14 mouse cellular contexts compared by ENCODE assay signal in genomic region chr11:99104609-99105410, GRCm38 (mm10). TPM values are rescaled to one million over a fixed set of nuclear protein-coding genes. Genes with fewer than 3 reads are reported as not detected.
DNase-seq lines count a peak whose midpoint lies in the region; ATAC-seq and TF ChIP-seq lines count a peak whose summit lies in the region.
"Had no signal": no experiment of that assay in that cellular context is flagged by ENCODE, and none has a peak within 500 bp of the region (broad histone marks: within the 10 kb centered on the region; RNA-seq: fewer than 3 reads in every experiment).

No protein-coding gene starts in this region.

- peak; percentile 80 for ATAC-seq in G1E (ENCODE audit: extremely low read depth, insufficient number of reproducible peaks, low FRiP score, poor library complexity, severe bottlenecking)
- ATAC-seq in megakaryocyte, adult 5-6 weeks (ENCODE audit: poor library complexity, severe bottlenecking) = peak; percentile 83

- H3K9me3 ChIP-seq in G1E (replicated peaks) = no peaks in the 10 kb centered on the region
- H3K9me3 ChIP-seq in hindbrain, embryonic 10.5 days = no peaks in the 10 kb centered on the region
- H3K9me3 ChIP-seq: heart, embryonic 15.5 days; neural tube, embryonic 15.5 days had no signal

- no peak for TF ChIP-seq CTCF in G1E (IDR thresholded peaks at IDR 0.05; ENCODE audit: low read depth, low read length)
- no peak for TF ChIP-seq CTCF in thymus, adult 2 months (IDR thresholded peaks at IDR 0.05; ENCODE audit: borderline replicate concordance, control insufficient read depth, extremely low read depth, insufficient read depth, low read length, poor library complexity)

- no peak for TF ChIP-seq POLR2A in thymus, adult 2 months (IDR thresholded peaks at IDR 0.05; ENCODE audit: control insufficient read depth, extremely low read depth, insufficient read depth, low read length, poor library complexity)

- DNase-seq in CD4-positive helper T cell, adult 2 months (ENCODE audit: low read depth, low spot score) = peak; percentile 90
- DNase-seq in G1E (ENCODE audit: low spot score) = peak; percentile 78
- peak; percentile 63 for DNase-seq in thymus, adult 2 months
- DNase-seq in hindbrain, embryonic 10.5 days (ENCODE audit: low spot score) = no peak
- DNase-seq in heart, adult 9 months (ENCODE audit: low spot score in 2 of 2) = no peak
- DNase-seq in neural tube, embryonic 10.5 days (ENCODE audit: extremely low spot score, low spot score) = no peak
- DNase-seq: gastrocnemius, adult 2 months; left cerebral cortex, postnatal 4 days; lung, adult 18-20 months had no signal

- no peaks in the 10 kb centered on the region for H3K36me3 ChIP-seq in G1E (replicated peaks)
- no peaks in the 10 kb centered on the region for H3K36me3 ChIP-seq in thymus, adult 2 months (ENCODE audit: control insufficient read depth, insufficient read depth, low read length)
- no peaks in the 10 kb centered on the region for H3K36me3 ChIP-seq in hindbrain, embryonic 10.5 days
- H3K36me3 ChIP-seq: heart, embryonic 15.5 days; neural tube, embryonic 15.5 days had no signal

- peak overlapping the region; percentile 3; the same call in 1 of the 2 replicates for H3K27ac ChIP-seq in thymus, adult 2 months (ENCODE audit: control insufficient read depth, insufficient read depth, low read length)
- no peak overlapping the region for H3K27ac ChIP-seq in hindbrain, embryonic 10.5 days
- H3K27ac ChIP-seq: gastrocnemius, adult 2 months; heart, embryonic 15.5 days; layer of hippocampus, adult 2 months; neural tube, embryonic 15.5 days had no signal

- H3K27me3 ChIP-seq in G1E (ENCODE audit: insufficient read depth, low read length) = peaks cover 2% of the 10 kb centered on the region; the same call in 1 of the 2 replicates
- no peaks in the 10 kb centered on the region for H3K27me3 ChIP-seq in thymus, adult 2 months (ENCODE audit: control insufficient read depth, insufficient read depth, low read length)
- no peaks in the 10 kb centered on the region for H3K27me3 ChIP-seq in hindbrain, embryonic 10.5 days (ENCODE audit: insufficient read depth, poor library complexity, severe bottlenecking)
- H3K27me3 ChIP-seq: heart, embryonic 15.5 days; neural tube, embryonic 15.5 days had no signal

- H3K4me3 ChIP-seq in G1E (ENCODE audit: low read depth, low read length) = peak overlapping the region; percentile 25; the same call in 1 of the 2 replicates
- no peak overlapping the region for H3K4me3 ChIP-seq in thymus, adult 2 months (ENCODE audit: control insufficient read depth, insufficient read depth, low read length)
- H3K4me3 ChIP-seq in hindbrain, embryonic 10.5 days = no peak overlapping the region
- H3K4me3 ChIP-seq: gastrocnemius, adult 2 months; heart, embryonic 15.5 days; layer of hippocampus, adult 2 months; neural tube, embryonic 15.5 days had no signal

- WGBS in thymus, adult 2 months = 9% methylated on average over 9 of the region's 9 CpGs
- WGBS in hindbrain, embryonic 10.5 days = 80% methylated on average over 9 of the region's 9 CpGs

- H3K4me1 ChIP-seq in G1E (ENCODE audit: insufficient read depth, low read depth, low read length) = peaks cover 89% of the 10 kb centered on the region
- H3K4me1 ChIP-seq in thymus, adult 2 months (replicated peaks; ENCODE audit: control insufficient read depth, insufficient read depth, low read length) = peaks cover 34% of the 10 kb centered on the region
- H3K4me1 ChIP-seq in hindbrain, embryonic 10.5 days (replicated peaks) = peaks cover 26% of the 10 kb centered on the region

RNA-seq across cellular contexts. Expression of gene Tns4, which starts 15.7 kb away (rescaled TPM):
- total RNA-seq in G1E (2014; fragmentation: Nextera tagmentation) = not detected in 2 replicates
- 1.4 TPM in 2 replicates for total RNA-seq in G1E (2017)
- polyA plus RNA-seq in G1E (2012) = 0.02 and 0.22 TPM in 2 replicates
- total RNA-seq in megakaryocyte, adult 5-6 weeks (2015) = 7.4 and 8.6 TPM in 2 replicates
- total RNA-seq in megakaryocyte, adult 5-6 weeks (2017) = 4.1 and 4.6 TPM in 2 replicates
- 5.2 and 7.5 TPM in 2 replicates for polyA plus RNA-seq in thymus, adult 2 months (2012; rRNA removed)
- polyA plus RNA-seq in hindbrain, embryonic 10.5 days (2016; fragmentation: Nextera tagmentation; extraction: Ambion mirVana) = 0.67 and 1.0 TPM in 2 replicates
- total RNA-seq: layer of hippocampus, adult 2 months; left cerebral cortex, postnatal 4 days had no signal

RNA-seq across cellular contexts. Expression of gene Ccr7, which starts 50.1 kb away (rescaled TPM):
- total RNA-seq in G1E (2014; fragmentation: Nextera tagmentation) (not detected in 2 replicates), G1E (2017) (0.11 TPM in 1 of 2 replicates, not detected in the other)
- polyA plus RNA-seq in G1E (2012) = not detected in 2 replicates
- 0.39 and 0.45 TPM in 2 replicates for total RNA-seq in megakaryocyte, adult 5-6 weeks (2015)
- 0.18 TPM in 1 of 2 replicates, not detected in the other for total RNA-seq in megakaryocyte, adult 5-6 weeks (2017)
- 202 and 240 TPM in 2 replicates for polyA plus RNA-seq in thymus, adult 2 months (2012; rRNA removed)
- 0.21 and 0.25 TPM in 2 replicates for polyA plus RNA-seq in hindbrain, embryonic 10.5 days (2016; fragmentation: Nextera tagmentation; extraction: Ambion mirVana)
- total RNA-seq: gastrocnemius, adult 2 months; layer of hippocampus, adult 2 months; left cerebral cortex, postnatal 4 days had no signal
- polyA plus RNA-seq: midbrain, embryonic 11.5 days; neural tube, embryonic 15.5 days had no signal

Comparison
In these comparisons a context has a peak if more than half of its experiments do, and no peak if none do; other contexts are left out.
1. DNase-seq: peak in CD4-positive helper T cell, adult 2 months (single experiment), G1E (single experiment) and thymus, adult 2 months (single experiment); none in hindbrain, embryonic 10.5 days (single experiment), heart, adult 9 months (0 of 2) and neural tube, embryonic 10.5 days (single experiment).
2. RNA of gene Ccr7, which starts 50.1 kb away (polyA plus RNA-seq): 202 to 240 TPM in thymus, adult 2 months; 0.21 to 0.25 TPM in hindbrain, embryonic 10.5 days and not detected in G1E; every median in the first group is over 100 times any median in the second.